Mouse (Mus musculus) spleen, postnatal 10 days (tissue): ENCODE results near the gene Pemt.
A peak's percentile ranks its signal among the peaks of the same experiment; 100 is the strongest.

Experiments
- DNase-seq, 2 experiments: peaks; one replicate each; pipeline ENCODE4 v3.0.0; 2021 to 2022; ENCODE audit warnings: low spot score in 2 of 2

Gene Pemt

DNA sequence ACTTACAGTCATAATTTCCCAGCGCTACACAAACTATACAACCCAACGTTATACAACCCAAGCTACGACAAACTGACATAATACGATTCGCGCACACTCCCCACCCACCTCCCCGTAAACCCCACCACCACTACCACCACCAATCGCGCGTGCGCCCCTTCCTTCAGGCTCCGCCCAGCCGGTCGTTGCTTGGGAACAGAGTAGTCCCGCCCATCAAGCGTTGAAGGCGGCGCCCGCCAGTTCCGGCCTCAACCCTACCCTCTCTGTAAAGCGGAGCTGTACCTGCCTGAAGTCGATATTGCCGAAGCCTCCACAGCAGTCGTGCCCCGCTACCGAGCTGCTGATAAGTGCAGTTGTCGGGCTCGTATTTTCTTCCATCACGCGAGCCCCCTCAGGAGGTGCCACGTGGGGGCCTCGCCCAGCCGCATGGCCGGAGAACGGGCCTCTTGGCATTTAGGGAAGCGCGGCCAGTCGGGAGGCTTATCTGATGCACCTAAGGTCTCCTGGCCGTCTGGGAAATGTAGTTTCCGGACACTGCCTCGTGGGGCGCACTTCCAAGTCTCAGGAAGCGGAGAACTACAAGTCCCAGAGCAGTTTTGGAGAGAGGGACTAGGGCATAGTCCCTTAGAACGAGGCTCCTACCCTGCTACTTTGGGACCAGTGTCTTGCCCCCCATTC is at the start of gene Pemt:
Gene Pemt (minus strand): TSS at position 432 of the 678 bp plus-strand sequence.
- peak; percentile 84 to 93 for DNase-seq

DNA sequence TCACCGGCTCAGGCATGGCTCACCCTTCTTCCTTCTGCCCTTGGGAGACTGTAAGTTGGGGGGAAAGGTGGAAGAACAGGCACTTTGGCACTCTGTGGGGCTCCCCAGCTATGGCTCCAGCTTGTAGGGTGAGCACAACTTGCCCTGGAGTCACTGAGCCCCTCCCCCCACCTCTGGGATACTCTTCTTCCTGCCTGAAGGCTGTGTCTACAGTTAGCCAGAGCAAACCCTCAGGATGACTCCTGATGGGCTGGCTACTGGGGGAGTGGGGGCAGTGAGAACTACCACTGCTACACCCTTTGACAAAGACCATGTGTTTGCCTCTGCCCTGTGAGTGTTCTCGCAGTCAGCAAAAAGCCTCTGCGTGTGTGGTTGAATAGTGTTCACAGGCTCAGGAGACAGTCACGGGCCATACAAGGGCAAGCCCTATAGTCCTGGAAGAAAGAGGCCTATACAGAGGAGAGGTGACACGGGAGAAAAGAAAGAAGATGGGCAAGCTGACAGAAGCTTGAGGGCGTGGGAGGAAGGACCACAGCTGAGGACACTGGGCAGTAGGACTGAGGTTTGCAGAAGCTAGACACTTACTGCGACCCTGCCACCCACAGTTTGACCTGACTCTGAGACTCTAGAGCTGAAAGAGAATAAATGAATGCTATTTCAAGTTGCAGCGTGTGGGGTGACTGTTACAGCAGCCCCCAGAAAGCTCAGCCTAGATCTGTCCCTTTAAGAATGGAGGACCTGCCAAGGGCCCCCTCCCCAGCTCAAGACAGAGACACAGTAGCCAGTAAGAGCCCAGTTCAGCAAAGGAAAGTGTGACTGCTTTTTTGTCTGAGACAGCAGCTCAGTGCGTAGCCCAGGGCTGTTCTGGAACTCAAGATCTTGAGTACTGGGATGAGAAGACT is 48.9 kb upstream of the Pemt start:
- DNase-seq = no peak

DNA sequence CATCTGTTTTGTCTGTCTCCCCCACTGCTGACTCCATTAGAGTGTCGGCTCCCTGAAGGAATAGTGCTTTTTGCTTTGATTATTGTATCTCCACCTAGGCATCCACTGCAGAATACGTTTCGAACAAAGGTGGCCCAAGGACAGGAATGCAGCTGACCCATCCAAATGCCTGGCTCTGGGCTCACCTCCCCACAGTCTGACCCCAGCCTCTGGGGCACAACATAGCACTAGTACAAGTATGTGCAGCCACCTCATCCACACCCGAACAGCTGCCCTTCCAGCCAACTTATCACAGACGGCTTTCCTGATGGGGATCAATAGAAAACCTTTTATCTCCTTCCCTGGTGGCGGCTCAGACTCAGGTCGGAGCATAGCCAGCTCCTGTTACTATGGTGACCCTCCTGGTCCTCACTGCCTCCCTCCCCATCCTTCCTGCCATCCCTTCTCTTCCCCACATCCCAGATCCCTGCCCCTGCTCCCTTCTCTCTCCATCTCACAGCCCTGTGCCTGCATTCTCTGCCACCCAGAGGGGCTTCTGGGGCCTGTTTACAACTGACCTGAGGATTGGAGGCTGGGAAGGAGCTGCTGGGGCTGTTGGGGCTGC is 47.8 kb upstream of the Pemt start:
- no peak for DNase-seq

DNA sequence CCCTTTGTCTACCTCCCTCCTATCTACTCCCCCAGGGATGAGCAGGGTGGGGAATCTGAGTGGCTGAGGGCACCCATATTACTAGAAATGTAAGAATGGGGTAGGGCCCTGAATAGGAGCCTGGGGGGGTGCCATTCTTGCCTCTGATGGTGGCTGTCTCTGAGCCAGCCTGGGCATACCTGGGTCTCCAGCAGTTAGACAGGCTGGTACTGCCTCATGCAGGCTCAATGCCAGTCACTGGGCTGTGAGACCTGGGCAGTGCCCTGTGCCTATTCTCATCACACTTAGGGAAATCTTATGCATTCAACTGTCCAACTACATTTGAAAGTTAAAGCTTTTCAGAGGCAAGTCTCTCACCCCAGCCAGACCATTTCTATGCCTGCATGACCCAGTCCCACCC is 46.9 kb upstream of the Pemt start:
- no peak for DNase-seq

DNA sequence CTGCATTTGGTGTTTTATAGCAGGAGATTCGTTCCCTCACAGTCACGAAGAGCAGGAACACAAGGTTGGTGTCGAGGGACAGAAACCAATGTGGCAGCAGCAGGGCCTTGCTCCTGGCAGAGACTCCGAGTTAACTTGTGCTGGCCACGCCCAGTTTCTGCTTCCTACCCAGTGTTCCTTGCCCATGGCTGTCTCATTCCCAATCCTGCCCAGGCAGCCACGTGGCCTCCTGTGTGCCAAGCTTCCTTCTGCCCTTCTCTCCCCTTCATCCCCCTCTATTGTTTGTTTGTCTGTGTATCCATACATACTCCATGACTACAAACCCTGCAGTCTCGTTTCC is 45.1 kb upstream of the Pemt start:
- DNase-seq = no peak

DNA sequence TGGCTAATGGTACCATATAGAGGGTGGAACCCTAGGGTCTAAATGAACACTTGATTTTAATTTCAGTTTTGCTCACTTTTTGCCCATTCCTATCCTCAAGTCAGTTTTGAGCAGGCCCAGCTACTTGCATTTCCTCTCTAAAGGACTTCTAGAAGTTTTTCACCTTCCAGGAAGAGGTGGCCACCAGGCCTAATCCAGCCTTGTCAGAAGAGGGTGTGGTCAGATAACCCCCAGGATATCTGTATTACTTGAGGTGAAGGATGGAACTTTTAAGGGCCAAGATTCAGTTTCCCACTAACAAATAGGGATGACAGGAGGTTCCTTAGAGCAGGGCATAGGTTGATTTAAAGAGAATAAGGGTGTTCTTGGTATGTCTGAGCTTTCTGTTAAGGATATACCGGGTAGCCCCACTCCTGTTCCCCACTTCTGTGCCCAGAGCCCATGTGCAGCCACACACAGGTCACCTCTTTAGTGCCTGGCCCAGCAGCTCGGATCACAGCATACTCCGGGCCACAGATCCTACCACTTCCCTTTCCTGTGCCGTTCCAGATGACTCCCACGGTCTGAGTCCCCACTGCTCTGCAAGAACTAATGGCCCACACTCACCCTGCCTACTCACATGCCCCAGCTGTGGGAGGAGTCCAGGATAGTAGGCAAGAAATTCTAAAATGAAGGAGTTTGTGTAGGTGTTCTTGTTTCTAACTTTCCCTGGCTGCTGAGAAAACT is 44.6 kb upstream of the Pemt start:
- no peak for DNase-seq

DNA sequence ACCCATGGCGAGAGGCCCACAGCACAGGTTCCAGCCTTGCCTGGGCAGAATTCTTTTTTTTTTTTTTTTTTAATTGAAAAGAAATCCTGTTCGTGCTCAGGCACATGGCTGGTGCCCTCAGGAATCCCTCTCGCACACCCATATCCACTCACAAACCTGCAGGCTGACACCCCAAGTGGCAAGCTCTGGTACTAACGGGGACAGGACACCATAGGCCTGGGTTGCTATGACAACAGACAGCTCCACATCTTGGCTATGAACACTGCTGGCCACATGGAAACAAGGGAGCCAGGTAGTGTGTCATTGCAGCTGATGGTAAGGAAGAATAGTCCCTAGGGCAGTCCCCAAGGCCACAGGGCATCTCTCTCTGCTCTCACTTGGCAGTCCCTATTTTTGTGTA is 42.7 kb upstream of the Pemt start:
- DNase-seq = peak in 1 of 2 experiments; percentile 43

DNA sequence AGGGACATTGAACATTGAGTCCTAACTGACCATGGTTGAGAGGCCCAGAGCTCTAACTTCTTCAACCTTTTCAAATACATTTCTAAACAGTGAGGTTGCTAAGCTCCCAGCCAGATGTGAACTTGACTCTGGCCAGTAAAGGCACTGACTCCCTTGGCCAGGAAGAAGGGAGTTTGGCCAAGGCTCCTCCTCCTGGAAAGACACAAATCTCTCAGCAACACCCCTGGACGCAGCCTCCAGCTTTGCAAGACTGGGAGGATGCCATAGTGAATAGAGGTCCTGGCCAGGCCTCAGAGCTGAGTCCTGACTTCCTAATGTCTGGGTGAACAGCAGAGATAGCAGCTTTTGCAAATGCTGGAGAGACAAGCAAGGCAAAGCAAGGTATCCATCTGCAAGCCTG is 40.4 kb upstream of the Pemt start:
- no peak for DNase-seq

DNA sequence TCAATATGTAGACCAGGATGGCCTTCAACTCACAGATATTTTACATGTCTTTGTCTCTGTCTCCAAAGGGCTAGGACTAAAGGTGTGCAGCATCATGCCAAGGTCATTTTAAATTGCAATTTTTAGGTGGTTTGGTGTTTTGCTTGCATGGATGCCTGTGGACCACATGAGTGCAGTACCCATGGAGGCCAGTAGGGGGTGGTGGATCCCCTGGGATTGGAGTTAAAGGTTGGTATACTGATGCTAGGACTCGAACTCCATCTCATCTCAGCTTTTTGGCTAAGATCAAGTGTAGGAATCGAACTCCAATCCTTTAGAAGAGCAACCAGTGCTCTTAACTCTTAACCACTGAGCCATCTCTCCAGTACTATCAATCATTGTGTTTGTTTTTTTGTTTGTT is 38.3 kb upstream of the Pemt start:
- DNase-seq = peak; percentile 62 to 83

DNA sequence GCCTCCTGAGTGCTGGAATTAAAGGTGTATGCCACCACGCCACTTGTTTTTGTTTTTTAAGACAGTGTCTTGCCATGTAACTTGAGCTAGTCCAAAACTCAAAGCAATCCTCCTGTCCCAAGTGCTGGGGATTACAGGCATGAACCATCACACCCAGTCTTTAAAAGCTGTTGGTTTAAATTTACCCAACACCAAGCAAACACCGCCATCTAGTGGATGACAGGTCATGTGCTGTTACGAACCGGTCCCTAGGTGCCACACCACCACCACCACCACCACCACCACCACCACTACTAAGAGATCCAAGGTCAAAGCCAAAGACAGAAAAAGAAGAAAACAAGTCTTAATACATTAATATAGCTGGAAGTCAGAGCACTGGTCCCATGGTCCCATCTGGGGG is 30.5 kb upstream of the Pemt start:
- peak; percentile 51 to 80 for DNase-seq

DNA sequence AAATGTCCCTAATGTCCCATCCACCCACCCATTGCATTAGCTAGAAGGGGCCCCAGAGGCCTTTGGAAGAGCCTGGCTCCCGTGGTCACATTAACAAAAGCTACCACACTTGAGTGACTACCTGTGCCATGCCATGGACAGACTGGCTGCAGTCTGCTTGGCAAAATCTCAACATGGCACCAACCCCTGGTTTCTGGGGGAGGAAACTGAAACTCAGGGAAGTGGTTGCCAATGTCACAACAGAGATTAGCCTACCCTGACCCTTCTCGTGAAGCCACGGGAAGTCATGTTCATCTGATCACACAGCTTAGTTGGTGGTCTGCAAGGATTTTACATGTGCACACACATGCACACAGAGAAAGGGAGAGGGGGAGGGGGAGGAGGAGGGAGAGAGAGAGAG is 29.9 kb upstream of the Pemt start:
- no peak for DNase-seq

DNA sequence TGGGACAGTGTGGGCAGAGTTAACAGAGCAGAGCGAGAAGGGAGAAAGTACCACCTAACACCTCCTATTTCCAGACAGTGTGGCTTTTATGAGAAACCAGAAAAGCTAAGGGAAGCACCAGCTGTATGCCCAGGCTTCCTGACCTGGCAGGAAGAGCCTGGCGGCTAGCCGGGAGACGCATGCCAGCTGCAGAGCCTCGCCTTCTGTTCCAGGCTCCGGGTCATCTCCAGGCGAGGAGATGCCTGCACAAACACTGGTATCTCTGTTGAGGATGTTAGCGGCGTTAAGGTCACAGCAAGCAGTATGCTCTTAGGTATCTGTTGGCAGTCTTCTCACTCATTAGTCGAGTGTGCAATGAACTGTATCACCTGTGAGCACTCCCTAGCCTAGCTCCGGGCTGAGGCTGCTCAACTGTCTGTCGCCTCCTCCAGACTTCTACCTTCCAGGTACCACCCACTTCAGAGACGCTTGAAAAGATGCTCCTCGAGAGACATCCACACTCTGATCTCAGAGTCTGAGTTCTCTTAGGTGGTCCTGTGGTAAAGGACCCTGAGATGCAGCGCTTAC is 27.7 kb upstream of the Pemt start:
- DNase-seq = no peak

DNA sequence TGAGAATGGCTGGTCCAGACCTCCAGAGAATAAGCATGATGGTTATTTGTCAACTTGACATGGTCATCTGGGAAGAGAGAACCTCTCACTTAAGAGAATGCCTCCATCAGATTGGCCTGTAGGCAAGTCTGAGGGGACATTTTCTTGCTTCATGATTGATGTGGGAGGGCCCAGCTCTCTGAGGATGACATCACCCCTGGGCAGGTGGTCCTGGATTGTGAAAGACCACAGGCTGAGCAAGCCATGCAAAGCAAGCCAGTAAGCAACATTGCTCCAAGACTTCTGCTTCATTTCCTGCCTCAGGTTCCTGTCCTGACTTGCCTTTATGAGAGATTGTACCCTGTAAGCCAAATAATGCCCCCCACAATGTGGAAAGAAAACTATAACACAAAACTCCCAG is 26.8 kb upstream of the Pemt start:
- DNase-seq = no peak

DNA sequence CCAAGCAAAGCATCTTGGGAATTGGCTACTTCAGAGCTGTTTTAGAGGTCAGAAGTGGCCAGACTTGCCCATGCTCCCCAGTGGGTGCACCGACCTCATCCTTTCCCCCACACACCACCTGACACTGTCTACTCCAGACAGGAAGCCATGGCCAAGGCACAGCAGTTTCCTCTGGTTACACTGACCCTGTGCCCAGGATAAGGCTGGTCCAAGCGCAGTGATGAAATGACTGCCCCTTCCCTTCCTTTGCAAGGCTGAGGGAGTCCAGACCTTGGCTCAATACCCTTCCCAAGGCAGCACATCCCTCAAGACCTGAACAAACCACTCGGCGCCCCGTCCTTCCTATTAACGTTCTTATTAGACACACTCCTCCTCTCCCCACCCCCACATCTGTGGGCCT is 24.9 kb upstream of the Pemt start:
- DNase-seq = no peak

DNA sequence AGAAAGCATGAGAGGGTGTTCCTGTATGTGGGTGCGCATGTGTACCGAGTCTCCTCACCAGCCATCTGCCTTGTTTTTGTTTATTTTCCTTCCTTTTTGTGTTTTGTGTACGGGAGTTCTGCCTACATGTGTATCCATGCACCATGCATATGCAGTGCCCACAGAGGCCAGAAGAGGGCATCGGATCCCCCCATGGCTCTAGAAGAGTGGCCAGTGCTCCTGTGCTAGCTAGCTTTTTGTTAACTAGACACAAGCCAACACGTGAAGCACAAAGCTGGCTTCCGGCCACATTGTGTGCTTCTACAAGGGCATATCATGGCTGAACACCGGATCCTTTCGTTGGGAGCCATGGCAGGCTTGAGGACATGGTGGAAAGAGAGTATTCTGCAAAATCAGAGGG is 24.3 kb upstream of the Pemt start:
- peak; percentile 36 to 73 for DNase-seq

DNA sequence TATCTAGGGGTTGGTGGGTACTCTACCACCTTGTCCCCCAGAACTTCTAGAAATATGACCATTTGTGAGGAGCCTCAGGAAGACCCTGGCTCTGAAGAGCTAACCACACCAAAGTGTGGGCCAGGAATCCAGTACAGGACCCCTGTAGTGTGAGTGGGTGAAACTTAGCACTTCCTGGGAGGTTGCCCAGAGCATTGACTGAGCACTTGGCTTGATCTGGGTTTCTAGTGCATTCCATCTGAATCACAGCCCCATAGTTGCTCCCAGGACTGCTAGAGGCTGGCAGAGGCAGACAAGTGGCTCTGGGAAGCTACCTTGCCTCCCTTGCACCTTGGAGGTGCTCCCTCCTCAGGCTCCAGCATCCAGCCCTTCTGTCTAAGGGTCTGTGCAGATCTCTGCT is 22.3 kb upstream of the Pemt start:
- no peak for DNase-seq

DNA sequence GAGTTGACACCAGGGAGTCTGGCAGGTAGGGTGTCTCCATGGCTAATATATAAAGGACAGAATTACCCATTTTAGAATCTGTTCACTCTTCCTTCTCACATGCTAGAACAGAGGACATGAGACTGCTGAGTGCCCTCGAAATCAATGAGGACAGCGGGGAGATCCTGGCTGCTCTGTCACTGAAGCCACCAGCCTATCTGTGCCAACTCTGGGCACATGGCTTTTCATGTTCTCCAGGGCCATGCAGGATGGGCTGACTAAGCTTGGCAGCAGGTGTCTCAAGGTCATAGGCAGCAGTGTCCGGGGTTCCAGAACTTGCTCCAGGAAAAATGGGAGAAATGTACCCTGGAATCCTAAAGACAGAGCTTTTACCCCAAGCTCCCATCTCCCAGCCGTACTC is 21.4 kb upstream of the Pemt start:
- DNase-seq = no peak

DNA sequence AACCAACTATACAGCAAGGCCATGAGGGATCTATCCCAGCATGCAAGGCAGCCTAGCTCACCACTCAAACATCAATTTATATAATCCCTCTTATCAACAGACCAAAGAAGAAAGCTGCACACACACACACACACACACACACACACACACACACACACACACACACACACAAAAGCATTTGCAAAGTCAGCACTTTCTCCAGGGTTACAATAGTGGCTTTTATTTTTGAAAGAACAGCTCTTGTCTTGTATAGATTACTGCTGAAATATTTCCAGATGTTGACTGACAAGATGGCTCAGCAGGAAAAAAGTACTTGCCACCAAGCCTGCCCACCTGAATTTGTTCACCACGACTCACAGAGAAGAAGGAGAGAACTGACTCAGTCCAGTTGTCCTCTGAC is 19.0 kb upstream of the Pemt start:
- no peak for DNase-seq

DNA sequence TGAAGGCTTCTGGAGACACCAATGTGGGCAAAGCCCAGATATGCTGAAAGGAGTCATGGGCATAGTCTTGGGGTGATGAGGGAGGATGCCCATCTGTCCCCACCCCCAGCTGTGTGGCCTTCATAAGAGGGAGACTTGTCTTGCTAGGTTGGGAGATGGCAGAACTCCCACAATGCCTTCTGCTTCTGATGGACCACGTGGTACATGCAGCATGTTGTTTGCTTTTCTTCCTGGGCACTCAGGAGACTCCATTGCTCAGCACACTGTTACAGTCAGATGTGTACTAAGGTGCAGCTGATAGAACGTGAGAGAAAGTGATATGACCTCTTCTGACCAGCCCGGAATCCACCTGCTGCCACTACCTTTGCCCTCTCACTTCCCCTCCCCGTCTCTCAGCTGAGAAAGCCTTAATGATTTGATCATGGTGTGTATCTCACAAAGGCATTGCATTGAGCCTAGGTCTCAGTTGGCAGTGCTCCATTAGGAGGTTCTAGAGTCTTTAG is 15.3 kb upstream of the Pemt start:
- no peak for DNase-seq

DNA sequence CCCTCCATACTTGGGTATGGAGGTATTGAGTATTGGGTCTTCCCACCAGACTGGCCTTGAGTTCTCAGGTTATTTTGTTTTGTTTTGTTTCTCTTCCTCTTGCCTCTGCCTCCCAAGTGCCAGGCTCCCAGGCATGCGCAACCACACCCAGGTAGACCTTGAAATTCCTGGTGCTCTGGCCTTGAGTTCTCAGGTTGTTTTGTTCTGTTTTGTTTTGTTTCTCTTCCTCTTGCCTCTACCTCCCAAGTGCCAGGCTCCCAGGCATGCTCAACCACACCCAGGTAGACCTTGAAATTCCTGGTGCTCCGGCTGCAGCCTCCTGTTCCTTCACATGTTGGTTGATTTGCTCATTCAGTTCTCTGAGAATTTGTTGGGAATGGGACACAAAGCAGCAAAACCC is 13.7 kb upstream of the Pemt start:
- no peak for DNase-seq

DNA sequence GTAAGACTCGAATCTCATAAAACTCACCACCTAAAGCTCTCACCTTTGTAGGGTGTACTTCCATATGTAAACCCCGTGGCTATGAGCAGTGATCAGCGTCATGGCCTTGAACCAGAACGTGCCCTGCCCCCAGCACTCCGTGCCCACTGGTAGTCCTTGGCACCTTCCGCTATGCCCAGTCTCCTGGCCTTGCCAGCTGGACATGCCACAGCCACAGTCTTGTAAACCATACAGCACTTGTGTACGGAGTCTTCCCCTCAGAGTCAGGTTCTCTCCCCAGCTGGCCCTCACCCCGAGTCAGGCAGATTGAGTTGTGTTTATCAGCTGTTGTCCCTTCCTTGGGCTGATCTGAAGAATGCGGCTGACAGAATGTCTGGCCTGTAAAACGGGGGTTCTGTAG is 12.2 kb upstream of the Pemt start:
- no peak for DNase-seq

DNA sequence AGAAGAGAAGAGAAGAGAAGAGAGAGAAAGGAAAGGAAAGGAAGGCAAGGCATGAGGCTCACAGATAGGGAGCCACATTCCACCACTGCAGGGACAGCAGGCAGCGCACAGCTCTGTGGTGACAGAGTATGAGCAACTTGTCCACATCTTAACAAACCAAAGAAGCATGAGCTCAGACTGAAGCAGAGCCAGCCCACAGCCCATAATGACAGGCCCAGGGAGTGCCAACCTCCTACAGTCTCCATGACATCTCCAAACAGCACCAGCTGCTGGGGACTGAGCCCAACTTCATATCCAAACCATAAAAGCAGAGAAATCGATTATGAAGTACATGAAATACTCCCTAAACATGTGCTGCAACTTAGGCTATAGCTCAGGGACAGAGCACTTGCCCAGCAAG is 11.7 kb upstream of the Pemt start:
- no peak for DNase-seq
